Mouse (Mus musculus) embryonic facial prominence, embryonic 15.5 days (tissue): ENCODE measurements around the gene Gramd1a. TPM values are rescaled to one million over a fixed set of nuclear protein-coding genes. Genes with fewer than 3 reads are reported as not detected.

Source experiments
- ATAC-seq: fragments of 200-750 bp; cut with Nextera tagmentation; 2 replicates; pipeline ENCODE4 v1.8.0; 2017; ENCODE audit warnings: low read depth, moderate TSS enrichment; ENCODE audit not compliant: insufficient number of reproducible peaks, low FRiP score, low TSS enrichment
- H3K27ac ChIP-seq: fragments of 300-500 bp; sonication (generic); replicated peaks from 2 replicates; pipeline ENCODE4 v1.5.1; 2015; ENCODE audit warnings: mild to moderate bottlenecking, inconsistent platforms
- H3K27me3 ChIP-seq: fragments of 300-500 bp; sonication (generic); 2 replicates; pipeline ENCODE4 v1.6.1; 2015; ENCODE audit warnings: inconsistent platforms
- H3K36me3 ChIP-seq: fragments of 300-500 bp; sonication (generic); 2 replicates; pipeline ENCODE4 v1.6.1; 2015; ENCODE audit warnings: mild to moderate bottlenecking, inconsistent platforms
- H3K4me1 ChIP-seq: fragments of 300-500 bp; sonication (generic); 2 replicates; pipeline ENCODE4 v1.6.1; 2015; ENCODE audit warnings: inconsistent platforms
- H3K4me2 ChIP-seq: fragments of 300-500 bp; sonication (generic); replicated peaks from 2 replicates; pipeline ENCODE4 v1.6.1; 2015; ENCODE audit warnings: mild to moderate bottlenecking, inconsistent platforms
- H3K4me3 ChIP-seq: fragments of 300-500 bp; sonication (generic); replicated peaks from 2 replicates; pipeline ENCODE4 v1.5.1; 2015; ENCODE audit warnings: mild to moderate bottlenecking, inconsistent platforms
- H3K9ac ChIP-seq: fragments of 300-500 bp; sonication (generic); 2 replicates; pipeline ENCODE4 v1.6.1; 2015; ENCODE audit warnings: inconsistent platforms
- H3K9me3 ChIP-seq: fragments of 300-500 bp; sonication (generic); replicated peaks from 2 replicates; pipeline ENCODE4 v1.6.1; 2016; ENCODE audit warnings: inconsistent platforms
- WGBS: fragments of 180-500 bp; shearing (Covaris S2); methylation state at CpG from one replicate; pipeline ENCODE4 v1.1.7; 2015; 5-methylcytosine and 5-hydroxymethylcytosine counted together
- polyA plus RNA-seq: library from polyadenylated mRNA; unstranded; fragments of >200 nt; fragmentation: Nextera tagmentation; extraction: Ambion mirVana; gene quantifications from 2 replicates; pipeline ENCODE4 v1.2.1, GENCODE M21; 2015

The Gramd1a gene
- polyA plus RNA-seq, 1 experiment from 2014 or later, result 75.2 TPM

DNA sequence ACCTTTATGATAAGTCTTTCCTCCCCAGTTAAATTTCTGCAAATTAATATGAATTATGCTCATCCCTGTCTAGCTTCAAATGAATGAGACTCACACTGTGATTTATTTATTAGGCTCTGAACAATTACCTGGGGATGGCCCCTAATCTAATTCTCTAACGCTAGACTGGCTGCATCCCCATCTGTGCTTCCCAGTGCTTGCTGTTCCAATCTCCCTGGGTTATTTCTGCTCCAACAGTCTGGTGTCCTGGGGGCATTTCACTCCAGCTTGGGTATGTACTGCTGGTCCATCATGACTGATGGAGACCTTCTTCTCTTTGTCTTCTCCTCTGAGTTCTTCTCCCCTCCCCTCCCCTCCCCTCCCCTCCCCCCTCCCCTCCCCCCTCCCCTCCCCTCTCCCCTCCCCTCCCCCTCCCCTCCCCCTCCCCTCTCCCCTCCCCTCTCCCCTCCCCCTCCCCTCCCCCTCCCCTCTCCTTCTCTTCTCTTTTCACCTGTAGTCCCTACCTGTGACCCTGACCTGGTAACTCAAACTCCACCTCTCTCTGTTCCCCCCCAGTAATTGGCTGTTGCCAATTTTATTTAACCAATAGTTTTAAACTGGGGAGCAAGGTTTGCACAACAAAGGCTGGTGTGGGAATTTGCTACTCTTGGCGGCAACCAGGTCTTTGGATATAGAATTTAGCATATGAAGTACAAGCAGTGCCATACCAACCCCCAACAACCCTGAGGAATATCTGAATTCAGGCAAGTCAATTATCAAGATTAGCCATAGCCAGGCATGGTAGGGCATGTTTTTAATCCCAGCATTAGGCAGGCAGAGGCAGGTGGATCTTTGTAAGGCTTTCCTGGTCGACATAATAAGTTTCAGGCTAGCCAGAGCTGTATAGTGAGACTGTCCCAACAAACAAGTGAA lies 8.2 kb upstream of the Gramd1a start:
- H3K4me3 ChIP-seq, result no peak overlapping the region

DNA sequence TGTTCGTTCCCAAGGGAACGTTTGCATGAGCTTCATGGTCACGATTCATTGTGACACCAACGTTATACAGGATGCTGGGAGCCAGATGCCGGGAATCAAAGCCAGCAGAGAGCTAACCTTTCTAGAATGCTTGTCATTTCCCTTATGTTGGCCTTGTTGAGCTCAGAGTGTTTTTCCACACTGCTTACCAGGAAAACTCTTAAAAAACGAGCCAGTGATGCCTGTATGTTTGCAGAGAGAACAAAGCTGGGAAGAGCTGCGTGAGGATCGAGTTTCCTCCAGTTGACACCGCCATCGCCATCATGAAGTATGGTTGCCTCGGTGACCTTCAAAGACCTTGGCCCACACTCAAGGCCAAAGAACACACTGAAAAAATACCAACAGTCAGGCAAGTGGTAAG lies 6.6 kb upstream of the Gramd1a start:
- Histone ChIP-seq H3K9me3 (no peaks in the 10 kb centered on the region), H3K4me1 (no peaks in the 10 kb centered on the region), H3K36me3 (no peaks in the 10 kb centered on the region), H3K27ac (no peak overlapping the region), H3K9ac (no peak overlapping the region), H3K27me3 (no peaks in the 10 kb centered on the region), H3K4me2 (no peak overlapping the region), H3K4me3 (no peak overlapping the region)
- WGBS, result 69% methylated on average over 11 of the region's 11 CpGs
- no peak for ATAC-seq

More for the DNA sequence above, 8.2 kb upstream of the Gramd1a start:
- Histone ChIP-seq H3K4me2 (no peak overlapping the region), H3K9ac (no peak overlapping the region), H3K36me3 (no peaks in the 10 kb centered on the region), H3K9me3 (no peaks in the 10 kb centered on the region), H3K4me1 (no peaks in the 10 kb centered on the region), H3K27me3 (no peaks in the 10 kb centered on the region), H3K27ac (no peak overlapping the region)
- 56% methylated on average over 3 of the region's 3 CpGs for WGBS
- no peak for ATAC-seq

GRCm38 (mm10) chr7:31161831-31162230 lies 6.1 kb upstream of the Gramd1a start:
- 51% methylated on average over 3 of the region's 3 CpGs for WGBS
- no peaks in the 10 kb centered on the region for H3K4me1 ChIP-seq
- no peak overlapping the region for H3K4me2 ChIP-seq
- H3K9me3 ChIP-seq, result no peaks in the 10 kb centered on the region
- H3K9ac ChIP-seq, result no peak overlapping the region
- no peak overlapping the region for H3K4me3 ChIP-seq
- no peaks in the 10 kb centered on the region for H3K36me3 ChIP-seq
- ATAC-seq, result no peak
- no peak overlapping the region for H3K27ac ChIP-seq
- no peaks in the 10 kb centered on the region for H3K27me3 ChIP-seq

DNA sequence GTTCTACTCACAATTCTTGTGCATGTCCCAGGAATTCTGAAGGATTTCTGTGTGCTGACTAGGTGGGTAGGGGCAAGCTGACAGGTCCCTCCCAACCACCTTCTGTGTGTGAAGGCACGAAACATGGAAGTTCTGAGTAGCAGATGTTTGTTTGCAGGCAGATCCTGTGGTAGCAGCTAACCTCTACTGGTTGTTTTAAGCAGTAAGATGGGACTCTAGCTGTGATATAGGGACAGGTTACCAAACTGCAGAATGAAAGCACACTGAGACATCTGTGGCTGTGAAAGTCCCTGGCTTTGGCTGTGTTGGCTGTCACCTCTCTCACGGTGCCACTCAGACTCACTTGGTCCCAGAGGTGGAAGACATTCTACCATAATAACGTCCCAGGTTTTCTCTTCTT lies 5.5 kb upstream of the Gramd1a start:
- Histone ChIP-seq H3K27ac (no peak overlapping the region), H3K4me2 (no peak overlapping the region), H3K36me3 (no peaks in the 10 kb centered on the region), H3K4me1 (no peaks in the 10 kb centered on the region), H3K27me3 (no peaks in the 10 kb centered on the region), H3K4me3 (no peak overlapping the region), H3K9ac (no peak overlapping the region), H3K9me3 (no peaks in the 10 kb centered on the region)
- no peak for ATAC-seq
- 77% methylated on average over 3 of the region's 3 CpGs for WGBS

DNA sequence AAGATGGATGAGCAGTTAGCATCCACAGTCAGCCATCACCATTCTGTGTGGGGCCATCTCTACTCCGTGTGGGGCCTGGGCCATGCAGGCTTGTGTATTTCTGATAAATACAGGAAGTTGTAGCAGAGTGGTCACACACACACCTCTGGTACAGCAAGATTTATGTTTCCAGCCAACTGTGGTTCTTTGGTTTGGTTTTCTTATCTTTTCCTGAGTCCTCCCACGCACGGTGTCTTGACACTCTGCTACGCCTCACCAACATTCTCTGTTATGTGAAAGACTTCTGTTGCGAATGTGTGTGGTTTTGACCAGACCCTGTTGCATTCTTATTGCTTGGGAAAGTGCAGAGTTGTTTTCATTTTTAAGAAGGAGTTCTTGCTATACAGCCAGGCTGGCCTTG lies 5.1 kb upstream of the Gramd1a start:
- no peak for ATAC-seq
- Histone ChIP-seq H3K4me2 (no peak overlapping the region), H3K4me3 (no peak overlapping the region), H3K27ac (no peak overlapping the region), H3K4me1 (peaks cover 3% of the 10 kb centered on the region; the same call in 1 of the 2 replicates), H3K36me3 (no peaks in the 10 kb centered on the region), H3K9ac (no peak overlapping the region), H3K27me3 (no peaks in the 10 kb centered on the region), H3K9me3 (no peaks in the 10 kb centered on the region)
- 87% methylated on average over 5 of the region's 5 CpGs for WGBS

DNA sequence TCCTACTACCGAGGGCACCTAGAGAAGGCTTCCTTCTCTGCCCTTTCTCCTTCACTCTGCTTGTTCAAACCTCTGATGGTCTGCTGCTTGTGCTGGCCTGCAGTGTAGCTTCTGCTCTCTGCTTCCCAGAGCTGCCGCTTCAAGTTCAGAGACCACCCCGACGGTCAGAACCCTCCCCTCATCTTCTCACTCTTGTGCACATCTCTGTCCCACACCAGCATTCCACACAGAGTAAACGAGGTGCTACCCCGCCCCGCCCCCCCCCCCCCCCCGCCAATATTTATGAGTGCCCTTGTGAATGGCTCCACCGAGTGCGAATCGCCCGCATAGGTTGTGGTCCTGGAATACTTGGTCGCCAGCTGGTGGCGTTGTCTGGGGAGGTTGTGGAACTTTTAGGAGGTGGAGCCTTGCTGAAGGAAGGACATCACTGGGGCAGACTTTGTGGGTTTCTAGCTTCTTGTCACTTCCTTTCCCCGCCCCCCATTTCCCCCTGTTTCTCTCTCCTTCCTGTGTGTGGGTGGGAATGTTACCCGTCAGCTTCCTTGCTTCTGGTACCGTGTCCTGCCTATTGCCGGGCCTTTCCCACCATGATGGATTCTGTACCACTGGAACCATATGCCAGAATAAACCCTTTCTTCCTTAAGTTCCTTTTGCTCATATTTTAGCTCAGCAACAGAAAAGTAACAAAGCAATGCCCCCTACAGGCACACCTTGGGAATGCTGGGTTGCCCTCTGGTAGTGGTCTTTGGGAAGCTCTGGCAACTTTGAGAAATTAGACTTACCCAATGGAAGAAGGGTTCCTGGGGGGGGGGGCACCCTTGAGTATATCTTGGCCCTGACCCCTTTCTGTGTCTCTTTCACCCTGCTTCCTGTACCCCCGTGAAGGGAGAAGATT lies 585 bp upstream of the Gramd1a start:
- Histone ChIP-seq H3K9ac (no peak overlapping the region), H3K9me3 (no peaks in the 10 kb centered on the region), H3K27ac (no peak overlapping the region), H3K4me2 (no peak overlapping the region), H3K27me3 (no peaks in the 10 kb centered on the region), H3K4me3 (no peak overlapping the region), H3K36me3 (no peaks in the 10 kb centered on the region), H3K4me1 (peaks cover 12% of the 10 kb centered on the region)
- ATAC-seq, result no peak
- WGBS, result 33% methylated on average over 18 of the region's 19 CpGs

DNA sequence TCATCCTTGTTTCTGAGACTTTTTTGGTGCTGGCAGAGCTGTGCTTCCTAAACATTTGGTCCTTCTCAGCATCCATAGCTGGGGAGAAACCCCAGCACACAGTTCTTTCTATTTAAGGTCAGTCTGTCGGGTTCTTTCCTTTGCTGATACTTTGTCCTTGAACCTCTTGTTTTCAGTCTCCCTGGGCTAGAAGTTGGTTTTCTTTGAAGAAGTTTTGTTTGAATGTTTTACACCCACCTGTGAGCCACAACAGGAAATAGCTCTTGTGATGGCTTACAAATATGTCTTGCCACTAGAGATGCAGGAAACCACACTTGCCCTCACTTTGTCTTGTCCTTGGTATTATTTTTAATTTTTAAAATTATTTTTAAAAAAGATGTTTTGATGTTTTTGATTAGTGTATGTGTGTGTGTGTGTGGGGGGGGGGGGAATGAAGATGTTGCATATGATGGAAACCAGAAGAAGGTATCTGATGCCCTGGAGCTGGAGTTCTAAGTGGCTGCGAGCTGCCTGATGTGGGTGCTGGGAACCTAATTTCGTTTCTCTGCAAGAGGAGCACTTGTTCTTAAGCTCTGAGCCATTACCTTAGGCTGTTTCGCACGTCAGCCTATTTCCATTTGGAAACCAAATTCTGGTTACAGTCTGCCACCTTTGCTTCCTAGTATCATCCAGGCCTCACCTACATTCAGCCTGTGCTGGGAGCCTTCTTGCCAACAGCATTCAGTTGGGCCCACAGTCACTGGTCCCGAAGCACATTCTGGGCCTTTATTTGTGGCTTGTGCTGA lies 2.0 kb downstream of the Gramd1a start:
- Histone ChIP-seq H3K4me2 (no peak overlapping the region), H3K27ac (no peak overlapping the region), H3K36me3 (no peaks in the 10 kb centered on the region), H3K9ac (no peak overlapping the region), H3K4me1 (peaks cover 26% of the 10 kb centered on the region), H3K4me3 (no peak overlapping the region), H3K27me3 (no peaks in the 10 kb centered on the region), H3K9me3 (no peaks in the 10 kb centered on the region)
- WGBS, result 90% methylated on average over 6 of the region's 6 CpGs
- no peak for ATAC-seq

- no peaks in the 10 kb centered on the region for H3K36me3 ChIP-seq
Observed at GRCm38 (mm10) chr7:31151301-31152241, 4.1 kb downstream of the Gramd1a start.

GRCm38 (mm10) chr7:31150566-31151300 lies 5.0 kb downstream of the Gramd1a start:
- peak; percentile 87 for ATAC-seq
- Histone ChIP-seq H3K9me3 (no peaks in the 10 kb centered on the region), H3K36me3 (no peaks in the 10 kb centered on the region), H3K4me2 (peak overlapping the region; percentile 66), H3K27me3 (no peaks in the 10 kb centered on the region), H3K27ac (peak overlapping the region; percentile 96), H3K9ac (peak overlapping the region; percentile 96), H3K4me1 (peaks cover 40% of the 10 kb centered on the region), H3K4me3 (peak overlapping the region; percentile 87)
- under 1% methylated on average over 63 of the region's 63 CpGs for WGBS

More at GRCm38 (mm10) chr7:31151301-31152241, 4.1 kb downstream of the Gramd1a start:
- Histone ChIP-seq H3K4me1 (peaks cover 43% of the 10 kb centered on the region), H3K27me3 (no peaks in the 10 kb centered on the region), H3K9ac (peak overlapping the region; percentile 96), H3K27ac (peak overlapping the region; percentile 96), H3K4me2 (peak overlapping the region; percentile 66), H3K4me3 (peak overlapping the region; percentile 87), H3K9me3 (no peaks in the 10 kb centered on the region)
- peak; percentile 61 for ATAC-seq
- 10% methylated on average over 23 of the region's 23 CpGs for WGBS
